Mouse (Mus musculus) cortical plate, adult 2 months (tissue): Measurements from ENCODE around the gene Senp6.

ENCODE experiments used
- CTCF ChIP-seq: fragments of 200-500 bp; IDR thresholded peaks from 2 replicates; pipeline ENCODE4 v1.5.1; 2011; ENCODE audit warnings: mild to moderate bottlenecking, control low read depth, low read length; ENCODE audit not compliant: insufficient read depth; ENCODE audit errors: extremely low read depth
- POLR2A ChIP-seq: fragments of 200-500 bp; IDR thresholded peaks from 2 replicates; pipeline ENCODE4 v1.6.1; 2011; ENCODE audit warnings: mild to moderate bottlenecking, low read length, control low read depth; ENCODE audit not compliant: insufficient read depth; ENCODE audit errors: extremely low read depth

- TF ChIP-seq CTCF (no peak), POLR2A (no peak)
These were observed 117.4 kb downstream of the Senp6 start for GRCm38 (mm10) chr9:80184138-80184537.
